Mouse (Mus musculus): Measurements from ENCODE around the gene Mtln. TPM values are rescaled to one million over a fixed set of nuclear protein-coding genes. Genes with fewer than 3 reads are reported as not detected.

Mtln gene
- polyA plus RNA-seq (2017; shearing (Covaris generic)), result 10 to 100 TPM; 18.2 to 38.9 (median 34.5) TPM

GRCm38 (mm10) chr2:127791919-127792603 lies at the start of gene Mtln:
TSS of gene Mtln (minus strand) at chr2:127792488.
- ATAC-seq, result peak; percentile 89

- no peak for ATAC-seq
These were observed 49.1 kb upstream of the Mtln start for GRCm38 (mm10) chr2:127841402-127841801.

- no peak for ATAC-seq
These were observed 47.1 kb upstream of the Mtln start for GRCm38 (mm10) chr2:127839425-127839824.

- no peak for ATAC-seq
These were observed 46.3 kb upstream of the Mtln start, which contains the start of gene Acoxl for GRCm38 (mm10) chr2:127838576-127838975. TSS of gene Acoxl (plus strand) at chr2:127838876.

- no peak for ATAC-seq
These were observed 40.5 kb upstream of the Mtln start for GRCm38 (mm10) chr2:127832833-127833190.

GRCm38 (mm10) chr2:127832103-127832832 lies 40.0 kb upstream of the Mtln start:
- ATAC-seq, result peak; percentile 42

- ATAC-seq, result peak; percentile 97
These were observed 39.3 kb upstream of the Mtln start, which contains the start of gene Bub1 for GRCm38 (mm10) chr2:127831401-127832102. TSS of gene Bub1 (minus strand) at chr2:127831865.

- ATAC-seq, result no peak
These were observed 2.5 kb downstream of the Mtln start for GRCm38 (mm10) chr2:127789651-127790270.

- peak; percentile 4 for ATAC-seq
These were observed 3.1 kb downstream of the Mtln start for GRCm38 (mm10) chr2:127789138-127789537.

GRCm38 (mm10) chr2:127788440-127789116 lies 3.7 kb downstream of the Mtln start, which contains the start of gene Nphp1:
TSS of gene Nphp1 (minus strand) at chr2:127788897.
- peak; percentile 84 for ATAC-seq

GRCm38 (mm10) chr2:127787226-127787625 lies 5.1 kb downstream of the Mtln start:
- no peak for ATAC-seq

GRCm38 (mm10) chr2:127778451-127778850 lies 13.8 kb downstream of the Mtln start:
- no peak for ATAC-seq

- ATAC-seq, result no peak
These were observed 17.3 kb downstream of the Mtln start for GRCm38 (mm10) chr2:127775013-127775412.

GRCm38 (mm10) chr2:127774578-127774941 lies 17.7 kb downstream of the Mtln start:
- no peak for ATAC-seq

- no peak for ATAC-seq
These were observed 18.2 kb downstream of the Mtln start for GRCm38 (mm10) chr2:127773938-127774577.

- no peak for ATAC-seq
These were observed 30.7 kb downstream of the Mtln start for GRCm38 (mm10) chr2:127761587-127761986.

- no peak for ATAC-seq
These were observed 31.8 kb downstream of the Mtln start for GRCm38 (mm10) chr2:127760429-127761000.

- no peak for ATAC-seq
These were observed 32.3 kb downstream of the Mtln start for GRCm38 (mm10) chr2:127760014-127760413.

- no peak for ATAC-seq
These were observed 33.0 kb downstream of the Mtln start for GRCm38 (mm10) chr2:127759157-127759880.

GRCm38 (mm10) chr2:127757171-127757570 lies 35.1 kb downstream of the Mtln start:
- ATAC-seq, result no peak

- ATAC-seq, result no peak
These were observed 38.2 kb downstream of the Mtln start for GRCm38 (mm10) chr2:127754113-127754512.

Data from inflammation-experienced regulatory T-cells, adult 6 months (primary cell).